Mouse (Mus musculus): ENCODE results near the gene Tnik.

Gene Tnik

GRCm38 (mm10) chr3:28263002-28263947, at the start of gene Tnik:
Gene Tnik, plus strand, starts transcription at chr3:28263214.
- peak; percentile 69 to 87 for DNase-seq

DNA sequence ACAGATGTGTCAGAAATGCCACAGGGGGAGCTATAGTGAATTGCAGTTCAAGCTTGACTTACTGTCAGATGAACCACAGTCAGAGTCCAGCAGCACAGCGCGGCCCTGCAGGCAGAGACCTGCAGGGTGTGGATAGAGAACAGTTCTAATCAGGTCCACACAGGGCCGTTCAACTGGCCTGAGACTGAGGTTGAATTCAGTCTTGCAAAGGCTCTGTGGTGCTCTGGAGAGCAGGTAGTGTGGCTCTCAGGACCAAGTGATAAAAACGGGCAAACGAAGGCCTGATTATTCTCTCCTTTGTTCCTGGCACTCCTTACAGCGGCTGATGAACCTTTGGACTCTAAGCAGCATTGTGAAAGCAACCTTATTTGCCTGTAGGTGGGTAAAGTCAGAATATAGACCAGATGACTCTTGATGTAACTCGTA, 48.1 kb upstream of the Tnik start:
- DNase-seq, result no peak

- no peak for DNase-seq
These were observed 46.0 kb upstream of the Tnik start for GRCm38 (mm10) chr3:28217001-28217400.

GRCm38 (mm10) chr3:28219533-28219932, 43.5 kb upstream of the Tnik start:
- DNase-seq, result no peak

GRCm38 (mm10) chr3:28219964-28220363, 43.0 kb upstream of the Tnik start:
- DNase-seq, result no peak

- no peak for DNase-seq
These were observed 38.3 kb upstream of the Tnik start for GRCm38 (mm10) chr3:28224437-28225356.

GRCm38 (mm10) chr3:28225357-28225905, 37.6 kb upstream of the Tnik start:
- no peak for DNase-seq

GRCm38 (mm10) chr3:28226181-28226580, 36.8 kb upstream of the Tnik start:
- DNase-seq, result no peak

DNA sequence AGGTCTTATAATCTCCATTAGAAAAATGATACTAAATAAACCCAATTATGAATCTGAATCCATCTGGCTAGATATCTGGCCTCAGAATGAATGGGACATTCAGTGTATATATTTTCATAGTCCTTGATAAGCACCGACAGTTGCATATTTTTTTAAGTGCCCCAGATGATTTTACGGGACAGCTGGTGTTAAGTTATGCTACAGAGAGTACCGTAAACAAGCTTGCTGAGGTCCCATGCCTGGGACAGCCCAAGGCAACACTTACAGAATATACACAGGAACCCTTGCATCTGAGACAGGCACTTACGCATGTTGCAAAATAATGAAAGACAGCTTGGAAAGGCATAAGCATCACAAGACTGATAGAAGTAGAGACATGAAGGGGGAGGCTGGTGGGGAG, 34.1 kb upstream of the Tnik start:
- DNase-seq, result no peak

- no peak for DNase-seq
These were observed 33.5 kb upstream of the Tnik start for GRCm38 (mm10) chr3:28229503-28229902.

DNA sequence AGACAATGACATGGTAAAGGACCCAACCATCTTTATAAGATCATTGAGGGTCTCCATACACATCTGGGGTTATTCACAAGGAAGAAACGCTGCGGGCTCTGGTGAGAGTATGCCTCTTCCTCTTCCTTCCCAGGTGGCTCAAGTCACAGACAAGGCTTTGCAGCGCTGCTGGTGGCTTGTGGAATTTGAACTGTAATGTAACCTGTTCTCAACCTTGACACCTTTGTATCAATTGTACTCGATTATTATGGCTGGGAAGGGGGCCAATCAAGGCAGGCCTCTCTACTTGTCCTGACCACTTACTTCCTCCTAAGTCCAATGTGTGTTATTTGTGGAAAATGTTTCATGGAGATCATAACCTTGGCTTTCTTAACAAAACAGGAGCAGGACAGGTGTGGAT, 30.1 kb upstream of the Tnik start:
- DNase-seq, result no peak

DNA sequence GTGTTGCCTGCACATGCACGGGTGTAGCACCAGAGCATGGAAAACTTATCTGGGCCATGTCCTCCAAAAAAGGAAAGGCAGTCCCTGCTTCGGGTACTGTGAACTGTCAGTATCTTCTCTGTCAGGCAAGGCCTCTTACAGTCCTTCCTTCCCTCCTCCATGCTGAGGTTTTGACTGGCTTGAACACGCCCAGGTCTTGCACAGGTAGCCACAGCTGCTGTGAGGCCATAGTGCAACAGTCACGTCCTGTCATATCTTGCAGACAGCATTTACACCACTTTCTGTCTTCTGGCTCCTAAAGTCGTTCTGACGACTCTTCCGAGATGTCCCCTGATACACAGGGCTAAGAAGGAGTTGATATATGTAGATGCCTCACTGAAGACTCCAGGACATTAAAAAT, 28.8 kb upstream of the Tnik start:
- DNase-seq, result no peak

DNA sequence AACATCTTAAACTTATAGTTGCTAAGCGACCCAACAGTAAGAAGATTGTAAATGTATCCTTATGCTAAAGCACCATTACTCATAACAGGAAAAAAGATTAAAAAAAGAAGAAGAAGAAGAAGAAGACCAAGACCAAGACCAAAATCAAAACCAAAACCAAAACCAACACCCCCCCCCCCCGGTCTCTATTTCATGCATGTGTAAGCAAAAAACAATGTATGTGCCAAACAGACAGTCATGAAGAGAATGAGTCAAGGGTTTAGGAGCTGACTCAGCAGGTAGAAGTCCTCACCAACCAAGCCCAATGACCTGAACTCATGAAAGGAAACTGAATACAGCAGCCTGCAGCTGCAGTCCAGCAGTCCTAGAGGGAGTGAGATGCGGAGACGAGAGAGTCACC, 26.3 kb upstream of the Tnik start:
- DNase-seq, result no peak

- no peak for DNase-seq
These were observed 24.9 kb upstream of the Tnik start for GRCm38 (mm10) chr3:28238136-28238535.

DNA sequence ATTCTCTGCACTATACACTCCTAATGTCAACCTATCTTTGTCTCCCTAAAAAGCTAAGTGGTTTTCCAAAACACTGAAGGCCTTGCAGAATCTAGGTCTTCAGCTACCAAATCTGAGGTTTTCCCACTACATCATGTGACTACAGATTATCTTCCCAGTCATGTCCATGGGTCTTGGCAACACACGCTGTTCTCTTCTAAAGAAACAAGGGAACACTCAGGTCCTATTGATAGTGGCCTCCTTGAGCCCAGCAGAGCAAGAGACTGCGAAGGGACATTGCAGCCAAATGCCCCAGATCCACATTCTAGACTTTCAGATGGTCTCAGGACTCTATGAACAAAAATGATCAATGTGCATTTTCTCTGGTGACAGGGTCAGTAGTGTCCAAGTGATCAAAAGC, 20.5 kb upstream of the Tnik start:
- no peak for DNase-seq

GRCm38 (mm10) chr3:28244244-28244890, 18.6 kb upstream of the Tnik start:
- DNase-seq, result no peak

DNA sequence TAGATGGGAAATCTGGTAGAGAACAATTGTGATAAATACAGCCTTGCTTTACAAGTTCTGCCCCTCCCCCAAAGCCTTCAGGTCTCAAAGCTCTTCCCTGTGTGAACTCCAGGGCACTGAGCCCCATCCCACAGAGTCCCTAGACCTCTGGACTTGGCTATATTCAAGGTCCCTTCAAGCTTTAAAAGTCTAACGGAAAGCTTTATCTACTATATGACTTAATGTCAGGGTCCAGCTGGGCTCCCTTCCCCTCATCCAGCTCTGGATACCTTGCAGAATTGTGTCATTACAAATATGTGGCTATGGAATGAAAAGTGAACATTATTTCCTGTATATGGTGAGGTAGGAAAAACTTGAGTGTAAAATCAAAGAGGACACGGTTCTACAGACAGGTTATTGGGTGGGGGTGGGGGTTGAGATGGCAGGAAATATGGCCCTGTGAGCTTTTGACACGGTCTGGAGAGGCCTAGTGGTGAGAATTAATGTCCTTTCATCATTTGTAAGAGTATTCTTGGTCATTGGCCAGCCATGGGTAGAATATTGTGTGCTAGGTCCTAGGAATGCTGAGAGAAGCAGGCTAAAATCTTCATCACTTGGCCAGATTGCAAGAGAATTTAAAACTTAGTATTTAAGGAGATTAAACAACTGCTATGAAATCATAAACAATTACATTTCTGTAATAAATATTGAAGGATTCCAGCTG, 14.6 kb upstream of the Tnik start:
- no peak for DNase-seq

GRCm38 (mm10) chr3:28255711-28256110, 7.3 kb upstream of the Tnik start:
- DNase-seq, result peak in 1 of 2 experiments; percentile 39

DNA sequence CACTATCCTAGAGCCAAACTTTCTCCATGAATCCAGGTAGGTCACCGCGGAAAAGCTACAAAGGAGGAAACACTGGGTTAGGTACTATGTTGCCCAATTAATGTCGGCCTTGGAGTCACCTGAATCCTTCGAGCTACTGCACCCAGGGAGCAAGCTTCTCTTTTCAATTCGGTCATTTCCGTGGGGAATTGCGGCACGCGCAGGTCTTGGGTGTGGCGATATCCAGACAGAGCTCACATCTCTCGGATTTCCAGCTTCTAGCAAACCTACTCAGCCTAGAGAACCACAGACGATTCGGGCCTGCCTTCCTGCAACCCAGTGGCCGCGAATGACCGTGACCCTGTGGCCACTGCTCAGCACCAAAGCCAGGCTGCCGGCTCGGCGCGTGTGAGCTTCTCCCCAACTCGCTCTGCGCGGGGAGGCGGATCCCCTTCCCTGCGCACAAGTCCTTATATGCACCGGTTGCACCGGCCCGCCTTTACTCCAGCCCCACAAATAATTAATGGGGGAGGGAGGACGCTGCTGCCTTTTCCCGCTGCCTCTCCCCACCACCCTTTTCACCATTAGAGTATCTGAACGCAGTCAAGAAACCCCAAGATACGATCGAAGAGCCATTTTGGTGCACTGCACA, 528 bp upstream of the Tnik start:
- peak; percentile 50 to 52 for DNase-seq

DNA sequence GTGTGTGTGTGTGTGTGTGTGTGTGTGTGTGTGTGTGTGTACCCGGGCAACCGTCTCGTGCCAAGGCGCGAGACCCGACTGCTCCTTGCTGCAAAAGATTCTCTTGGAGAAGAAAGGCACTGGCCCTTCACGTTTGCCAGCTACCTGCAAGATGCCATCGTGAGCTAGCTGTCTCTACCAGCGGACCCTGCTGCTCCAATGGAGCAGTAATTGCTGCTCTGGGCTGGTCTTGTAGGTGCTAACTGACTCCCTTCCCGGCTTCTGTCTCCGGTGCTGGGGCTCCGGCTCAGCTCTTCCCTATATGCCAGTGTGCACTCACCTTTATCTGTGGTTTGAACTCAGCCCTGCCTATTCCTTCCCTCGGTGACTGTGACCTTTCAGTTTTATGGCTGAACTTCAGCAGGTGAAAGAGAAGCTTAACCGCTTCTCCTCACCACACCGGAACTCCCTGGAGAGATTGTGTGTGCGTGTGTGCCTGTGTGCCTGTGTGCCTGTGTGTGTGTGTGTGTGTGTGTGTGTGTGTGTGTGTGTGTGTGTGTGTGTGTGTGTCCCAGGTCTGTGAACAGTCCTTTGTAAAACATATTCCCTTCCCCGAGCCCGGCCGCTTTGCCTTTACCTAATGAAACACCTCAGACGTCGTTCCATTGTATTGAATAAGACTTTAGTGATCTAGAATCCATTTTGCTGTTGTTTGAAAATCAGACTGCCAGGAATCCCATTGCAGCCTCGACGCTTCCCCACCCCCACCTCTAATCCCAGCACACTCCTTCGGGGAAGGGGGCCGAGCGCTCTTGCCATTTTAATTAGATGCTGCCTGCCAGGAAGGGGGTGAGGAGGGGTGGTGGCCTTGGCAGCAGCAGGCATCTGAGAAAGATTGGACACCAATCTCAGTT, 1.2 kb downstream of the Tnik start:
- DNase-seq, result peak; percentile 40 to 70

DNA sequence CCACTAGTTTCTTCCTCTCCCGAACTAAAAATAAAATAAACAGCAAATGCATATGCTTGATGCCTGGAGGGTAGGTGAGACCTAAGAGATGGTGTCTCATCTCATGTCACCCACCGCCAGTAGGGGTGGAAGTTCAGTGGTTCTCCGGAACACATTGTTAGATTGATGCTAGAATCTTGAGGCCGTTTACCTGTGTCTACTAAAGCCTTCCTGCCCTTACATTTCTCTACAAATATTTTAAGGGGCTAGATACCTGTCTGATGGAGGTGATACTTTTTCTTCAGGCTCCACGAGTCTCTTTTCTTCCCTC, 1.8 kb downstream of the Tnik start:
- no peak for DNase-seq
